ENCODE assay signal across 8 mouse cellular contexts in genomic region chr4:134914122-134914863, GRCm38 (mm10). TPM values are rescaled to one million over a fixed set of nuclear protein-coding genes. Genes with fewer than 3 reads are reported as not detected.
DNase-seq lines count a peak whose midpoint lies in the region; ATAC-seq and TF ChIP-seq lines count a peak whose summit lies in the region.

No protein-coding gene starts in this region.

- peak overlapping the region; percentile 69 for H3K4me2 ChIP-seq in heart, embryonic 15.5 days
- peak overlapping the region; percentile 58 for H3K4me2 ChIP-seq in forebrain, postnatal 0 days (ENCODE audit: low read depth)
- peak overlapping the region; percentile 78 for H3K4me2 ChIP-seq in liver, postnatal 0 days (ENCODE audit: low read depth, low read length)
- H3K4me2 ChIP-seq in stomach, postnatal 0 days (replicated peaks; ENCODE audit: low read depth) = peak overlapping the region; percentile 70

- no peak for TF ChIP-seq POLR2A in MEL (IDR thresholded peaks at IDR 0.05; ENCODE audit: control insufficient read depth in 1 of 2, insufficient read depth in 1 of 2, low read depth in 1 of 2, low read length in 2 of 2, poor library complexity in 1 of 2)

- no peak for TF ChIP-seq CTCF in MEL (IDR thresholded peaks at IDR 0.05 in 2 of 3, conservative IDR thresholded peaks at IDR 0.05 in 1 of 3; ENCODE audit: control insufficient read depth in 1 of 3, insufficient read depth in 1 of 3, low read depth in 2 of 3, low read length in 3 of 3, poor library complexity in 1 of 3, severe bottlenecking in 1 of 3)
- no peak for TF ChIP-seq CTCF in forebrain, postnatal 0 days (IDR thresholded peaks at IDR 0.05; ENCODE audit: low read depth)
- no peak for TF ChIP-seq CTCF in liver, postnatal 0 days (IDR thresholded peaks at IDR 0.05; ENCODE audit: low read depth)
- no peak for TF ChIP-seq CTCF in stomach, postnatal 0 days (IDR thresholded peaks at IDR 0.05; ENCODE audit: low read depth)

- WGBS in heart, embryonic 15.5 days = 1% methylated on average over 43 of the region's 43 CpGs
- 2% methylated on average over 43 of the region's 43 CpGs for WGBS in forebrain, postnatal 0 days
- WGBS in liver, postnatal 0 days (ENCODE audit: insufficient replicate concordance) = under 1% methylated on average over 43 of the region's 43 CpGs
- under 1% methylated on average over 43 of the region's 43 CpGs for WGBS in stomach, postnatal 0 days

- peak overlapping the region; percentile 93 for H3K27ac ChIP-seq in heart, embryonic 15.5 days
- peak overlapping the region; percentile 85 for H3K27ac ChIP-seq in MEL (ENCODE audit: control insufficient read depth, low read depth, low read length)
- peak overlapping the region; percentile 94 for H3K27ac ChIP-seq in forebrain, postnatal 0 days (ENCODE audit: low read depth, low read length)
- peak overlapping the region; percentile 98 for H3K27ac ChIP-seq in liver, postnatal 0 days (ENCODE audit: low read depth)
- peak overlapping the region; percentile 98 for H3K27ac ChIP-seq in stomach, postnatal 0 days (replicated peaks)

- H3K4me1 ChIP-seq in heart, embryonic 15.5 days (replicated peaks) = peaks cover 23% of the 10 kb centered on the region
- peaks cover 28 to 41% of the 10 kb centered on the region in 2 experiments for H3K4me1 ChIP-seq in MEL (ENCODE audit: control insufficient read depth in 1 of 2, insufficient read depth in 2 of 2, low read length in 2 of 2)
- 0 out of 2 replicates have a peak, but pooled peaks cover 4% of the 10 kb centered on the region for H3K4me1 ChIP-seq in forebrain, postnatal 0 days (ENCODE audit: insufficient read depth)
- H3K4me1 ChIP-seq in liver, postnatal 0 days (ENCODE audit: insufficient read depth) = peaks cover 44% of the 10 kb centered on the region
- H3K4me1 ChIP-seq in stomach, postnatal 0 days (replicated peaks; ENCODE audit: control insufficient read depth, insufficient read depth) = peaks cover 3% of the 10 kb centered on the region; the same call in 1 of the 2 replicates

- peaks cover 11% of the 10 kb centered on the region for H3K79me2 ChIP-seq in MEL (ENCODE audit: control insufficient read depth, insufficient read depth, low read length, poor library complexity)

- peak overlapping the region; percentile 94 for H3K9ac ChIP-seq in heart, embryonic 15.5 days
- peak overlapping the region; percentile 85 for H3K9ac ChIP-seq in MEL (ENCODE audit: control insufficient read depth, low read depth, low read length, poor library complexity, severe bottlenecking)
- H3K9ac ChIP-seq in forebrain, postnatal 0 days = peak overlapping the region; percentile 80
- peak overlapping the region; percentile 83 for H3K9ac ChIP-seq in liver, postnatal 0 days (replicated peaks)
- H3K9ac ChIP-seq in stomach, postnatal 0 days (ENCODE audit: low read length) = peak overlapping the region; percentile 87

- DNase-seq in heart, postnatal 36 days = no peak
- peak; percentile 60 for DNase-seq in MEL (ENCODE audit: low read depth, low spot score)
- DNase-seq in forebrain, postnatal 0 days = no peak
- DNase-seq in liver, postnatal 0 days = no peak
- no peak for DNase-seq in stomach, postnatal 0 days (ENCODE audit: low spot score)
- DNase-seq in adrenal gland, postnatal 10 days = no peak
- DNase-seq in retina, embryonic 14.5 days (ENCODE audit: low spot score) = no peak

- intact Hi-C loops in heart, postnatal 36 days (cut with DNase I) = no loop called here

- peak; percentile 75 for ATAC-seq in heart, embryonic 15.5 days (replicated peaks; ENCODE audit: insufficient number of reproducible peaks, insufficient read depth, low FRiP score, low read depth)
- peak; percentile 62 for ATAC-seq in forebrain, postnatal 0 days
- peak; percentile 60 for ATAC-seq in liver, postnatal 0 days
- ATAC-seq in stomach, postnatal 0 days (ENCODE audit: low FRiP score, low TSS enrichment) = peak; percentile 76

- TF ChIP-seq RAD21 in MEL (IDR thresholded peaks at IDR 0.05; ENCODE audit: low read depth, low read length) = no peak

- no peak for TF ChIP-seq EP300 in MEL (IDR thresholded peaks at IDR 0.05; ENCODE audit: low read depth in 1 of 2, low read length in 2 of 2)
- TF ChIP-seq EP300 in liver, postnatal 0 days (IDR thresholded peaks at IDR 0.05; ENCODE audit: low read depth) = no peak
- TF ChIP-seq EP300 in stomach, postnatal 0 days (optimal IDR thresholded peaks at IDR 0.05) = no peak

- H3K4me3 ChIP-seq in heart, embryonic 15.5 days = peak overlapping the region; percentile 99
- H3K4me3 ChIP-seq in MEL (ENCODE audit: control insufficient read depth in 1 of 2, insufficient read depth in 1 of 2, low read depth in 2 of 2, low read length in 2 of 2) = peak overlapping the region; percentile 72 to 94
- peak overlapping the region; percentile 79 for H3K4me3 ChIP-seq in forebrain, postnatal 0 days (ENCODE audit: low read depth, low read length)
- H3K4me3 ChIP-seq in liver, postnatal 0 days (ENCODE audit: low read depth, low read length) = peak overlapping the region; percentile 65
- peak overlapping the region; percentile 90 for H3K4me3 ChIP-seq in stomach, postnatal 0 days (ENCODE audit: low read depth, low read length)

- peaks cover 17% of the 10 kb centered on the region; the same call in 1 of the 2 replicates for H3K36me3 ChIP-seq in heart, embryonic 15.5 days
- H3K36me3 ChIP-seq in MEL (ENCODE audit: control insufficient read depth in 1 of 2, insufficient read depth in 2 of 2, low read length in 2 of 2) = peaks cover 12 to 25% of the 10 kb centered on the region in 2 experiments
- H3K36me3 ChIP-seq in forebrain, postnatal 0 days (ENCODE audit: insufficient read depth) = peaks cover 16% of the 10 kb centered on the region
- H3K36me3 ChIP-seq in liver, postnatal 0 days (replicated peaks; ENCODE audit: insufficient read depth, low read length) = peaks cover 25% of the 10 kb centered on the region
- peaks cover 3% of the 10 kb centered on the region for H3K36me3 ChIP-seq in stomach, postnatal 0 days (ENCODE audit: control insufficient read depth, insufficient read depth, low read length)

- H3K27me3 ChIP-seq in heart, embryonic 15.5 days = no peaks in the 10 kb centered on the region
- H3K27me3 ChIP-seq in MEL (ENCODE audit: control insufficient read depth in 1 of 2, insufficient read depth in 2 of 2, low read length in 2 of 2) = no peaks in the 10 kb centered on the region
- no peaks in the 10 kb centered on the region for H3K27me3 ChIP-seq in forebrain, postnatal 0 days (ENCODE audit: insufficient read depth, low read length)
- H3K27me3 ChIP-seq in liver, postnatal 0 days (ENCODE audit: insufficient read depth, low read length) = no peaks in the 10 kb centered on the region
- no peaks in the 10 kb centered on the region for H3K27me3 ChIP-seq in stomach, postnatal 0 days (ENCODE audit: control insufficient read depth, insufficient read depth, low read length)

- no peaks in the 10 kb centered on the region for H3K9me3 ChIP-seq in heart, embryonic 15.5 days (replicated peaks)
- H3K9me3 ChIP-seq in MEL (replicated peaks; ENCODE audit: insufficient read depth, low read length) = no peaks in the 10 kb centered on the region
- H3K9me3 ChIP-seq in forebrain, postnatal 0 days (ENCODE audit: low read length) = no peaks in the 10 kb centered on the region
- H3K9me3 ChIP-seq in liver, postnatal 0 days (ENCODE audit: low read length) = no peaks in the 10 kb centered on the region
- no peaks in the 10 kb centered on the region for H3K9me3 ChIP-seq in stomach, postnatal 0 days (ENCODE audit: control insufficient read depth, low read length)

RNA-seq across cellular contexts. Expression of gene Tmem50a, which starts 0.5 kb away (rescaled TPM):
- 142 TPM in 2 replicates for polyA plus RNA-seq in heart, embryonic 15.5 days (2015; fragmentation: Nextera tagmentation; extraction: Ambion mirVana)
- 10 to 100 TPM; 65.8 to 71.3 TPM for total RNA-seq in heart, postnatal 36 days (2021)
- total RNA-seq in MEL (2012; rRNA removed) = 58.5 and 64.7 TPM in 2 replicates
- polyA plus RNA-seq in MEL (2012; ENCODE audit: insufficient read depth in 1 of 2, insufficient read length in 2 of 2, low read depth in 1 of 2, low replicate concordance in 2 of 2, missing spikeins in 1 of 2) = 100 to 1,000 TPM in 1 of 2 experiments, not detected in 1; 115 TPM
- total RNA-seq in forebrain, postnatal 0 days (2014; rRNA removed) = 165 and 174 TPM in 2 replicates
- polyA plus RNA-seq in forebrain, postnatal 0 days (2015; fragmentation: Nextera tagmentation; extraction: Ambion mirVana) = 200 and 248 TPM in 2 replicates
- polyA plus RNA-seq in liver, postnatal 0 days (2015; fragmentation: Nextera tagmentation; extraction: Ambion mirVana) = 87.6 and 88.5 TPM in 2 replicates
- polyA plus RNA-seq in stomach, postnatal 0 days (2015; fragmentation: Nextera tagmentation; extraction: Ambion mirVana) = 187 and 193 TPM in 2 replicates
- total RNA-seq in adrenal gland, postnatal 10 days (2021) = 100 to 1,000 TPM; 169 to 183 TPM

RNA-seq across cellular contexts. Expression of gene Rsrp1, which starts 9.1 kb away (rescaled TPM):
- 366 and 379 TPM in 2 replicates for polyA plus RNA-seq in heart, embryonic 15.5 days (2015; fragmentation: Nextera tagmentation; extraction: Ambion mirVana)
- total RNA-seq in heart, postnatal 36 days (2021) = 100 to 1,000 TPM; 129 to 206 TPM
- total RNA-seq in MEL (2012; rRNA removed) = 58.1 and 59.5 TPM in 2 replicates
- 100 to 1,000 TPM in 1 of 2 experiments, not detected in 1; 110 TPM for polyA plus RNA-seq in MEL (2012; ENCODE audit: insufficient read depth in 1 of 2, insufficient read length in 2 of 2, low read depth in 1 of 2, low replicate concordance in 2 of 2, missing spikeins in 1 of 2)
- 93.3 and 95.4 TPM in 2 replicates for total RNA-seq in forebrain, postnatal 0 days (2014; rRNA removed)
- polyA plus RNA-seq in forebrain, postnatal 0 days (2015; fragmentation: Nextera tagmentation; extraction: Ambion mirVana) = 180 and 225 TPM in 2 replicates
- 185 and 225 TPM in 2 replicates for polyA plus RNA-seq in liver, postnatal 0 days (2015; fragmentation: Nextera tagmentation; extraction: Ambion mirVana)
- polyA plus RNA-seq in stomach, postnatal 0 days (2015; fragmentation: Nextera tagmentation; extraction: Ambion mirVana) = 278 and 283 TPM in 2 replicates
- total RNA-seq in adrenal gland, postnatal 10 days (2021) = 100 to 1,000 TPM; 250 to 386 TPM

RNA-seq across cellular contexts. Expression of gene Syf2, which starts 16.4 kb away (rescaled TPM):
- 52.6 and 57.6 TPM in 2 replicates for polyA plus RNA-seq in heart, embryonic 15.5 days (2015; fragmentation: Nextera tagmentation; extraction: Ambion mirVana)
- total RNA-seq in heart, postnatal 36 days (2021) = 10 to 100 TPM; 56.1 to 65.6 TPM
- total RNA-seq in MEL (2012; rRNA removed) = 94.1 and 103 TPM in 2 replicates
- polyA plus RNA-seq in MEL (2012; ENCODE audit: insufficient read depth in 1 of 2, insufficient read length in 2 of 2, low read depth in 1 of 2, low replicate concordance in 2 of 2, missing spikeins in 1 of 2) = 100 to 1,000 TPM in 1 of 2 experiments, 10 to 100 TPM in 1; 94.6 to 165 TPM
- 53.3 and 64.9 TPM in 2 replicates for total RNA-seq in forebrain, postnatal 0 days (2014; rRNA removed)
- polyA plus RNA-seq in forebrain, postnatal 0 days (2015; fragmentation: Nextera tagmentation; extraction: Ambion mirVana) = 75.0 and 84.9 TPM in 2 replicates
- polyA plus RNA-seq in liver, postnatal 0 days (2015; fragmentation: Nextera tagmentation; extraction: Ambion mirVana) = 46.9 and 52.9 TPM in 2 replicates
- polyA plus RNA-seq in stomach, postnatal 0 days (2015; fragmentation: Nextera tagmentation; extraction: Ambion mirVana) = 74.1 and 77.9 TPM in 2 replicates
- 10 to 100 TPM; 73.1 to 74.6 TPM for total RNA-seq in adrenal gland, postnatal 10 days (2021)

RNA-seq across cellular contexts. Expression of gene Rhd, which starts 50.0 kb away (rescaled TPM):
- polyA plus RNA-seq in heart, embryonic 15.5 days (2015; fragmentation: Nextera tagmentation; extraction: Ambion mirVana) = 5.4 and 8.9 TPM in 2 replicates
- total RNA-seq in heart, postnatal 36 days (2021) = 1 to 10 TPM; 2.8 to 3.0 TPM
- 64.8 and 176 TPM in 2 replicates for total RNA-seq in MEL (2012; rRNA removed)
- polyA plus RNA-seq in MEL (2012; ENCODE audit: insufficient read depth in 1 of 2, insufficient read length in 2 of 2, low read depth in 1 of 2, low replicate concordance in 2 of 2, missing spikeins in 1 of 2) = 10 to 100 TPM in 1 of 2 experiments, not detected in 1; 49.9 TPM
- 0.19 and 0.38 TPM in 2 replicates for total RNA-seq in forebrain, postnatal 0 days (2014; rRNA removed)
- polyA plus RNA-seq in forebrain, postnatal 0 days (2015; fragmentation: Nextera tagmentation; extraction: Ambion mirVana) = 0.14 and 0.70 TPM in 2 replicates
- 207 and 214 TPM in 2 replicates for polyA plus RNA-seq in liver, postnatal 0 days (2015; fragmentation: Nextera tagmentation; extraction: Ambion mirVana)
- 0.47 TPM in 2 replicates for polyA plus RNA-seq in stomach, postnatal 0 days (2015; fragmentation: Nextera tagmentation; extraction: Ambion mirVana)
- 1 to 10 TPM; 2.5 to 7.2 TPM for total RNA-seq in adrenal gland, postnatal 10 days (2021)
